Mouse (Mus musculus): ENCODE measurements at regions not wholly inside any gene's neighbourhood (a gene's known extent, or its start where the extent isn't known, plus 50 kb on each side); places are given as distances from the start of the nearest gene placed in this dataset.

GRCm38 (mm10) chr10:44945205-44945725, 121.7 kb upstream of the Prep start:
- peak; percentile 83 for DNase-seq (ENCODE audit: low read depth, low spot score)

GRCm38 (mm10) chr10:44939403-44939802, 127.6 kb upstream of the Prep start:
- no peak for DNase-seq (ENCODE audit: low read depth, low spot score)

GRCm38 (mm10) chr10:44936976-44937500, 130.0 kb upstream of the Prep start:
- no peak for DNase-seq (ENCODE audit: low read depth, low spot score)

- no peak for DNase-seq (ENCODE audit: low read depth, low spot score)
Measured at GRCm38 (mm10) chr10:44930796-44931195, 136.2 kb upstream of the Prep start.

GRCm38 (mm10) chr10:44913751-44914388, 153.1 kb upstream of the Prep start:
- DNase-seq (ENCODE audit: low read depth, low spot score): no peak

GRCm38 (mm10) chr10:44904520-44904919, 162.5 kb upstream of the Prep start:
- DNase-seq (ENCODE audit: low read depth, low spot score): no peak

GRCm38 (mm10) chr10:44901203-44901602, 165.8 kb upstream of the Prep start:
- DNase-seq (ENCODE audit: low read depth, low spot score): no peak

GRCm38 (mm10) chr10:44892124-44892523, 174.9 kb upstream of the Prep start:
- DNase-seq (ENCODE audit: low read depth, low spot score): peak; percentile 49

- peak; percentile 21 for DNase-seq (ENCODE audit: low read depth, low spot score)
Measured at GRCm38 (mm10) chr10:44887081-44887683, 179.8 kb upstream of the Prep start.

- DNase-seq (ENCODE audit: low read depth, low spot score): no peak
Measured at GRCm38 (mm10) chr10:44881967-44882366, 185.0 kb upstream of the Prep start.

GRCm38 (mm10) chr10:44877076-44877663, 189.8 kb upstream of the Prep start:
- no peak for DNase-seq (ENCODE audit: low read depth, low spot score)

- DNase-seq (ENCODE audit: low read depth, low spot score): no peak
Measured at GRCm38 (mm10) chr10:44873642-44874285, 193.2 kb upstream of the Prep start.

GRCm38 (mm10) chr10:44864191-44864747, 202.7 kb upstream of the Prep start:
- DNase-seq (ENCODE audit: low read depth, low spot score): no peak

GRCm38 (mm10) chr10:44862360-44862674, 204.7 kb upstream of the Prep start:
- no peak for DNase-seq (ENCODE audit: low read depth, low spot score)

GRCm38 (mm10) chr10:44861671-44862359, 205.2 kb upstream of the Prep start:
- DNase-seq (ENCODE audit: low read depth, low spot score): no peak

- DNase-seq (ENCODE audit: low read depth, low spot score): no peak
Measured at GRCm38 (mm10) chr10:44857444-44857843, 209.6 kb upstream of the Prep start.

GRCm38 (mm10) chr10:44854109-44854508, 212.9 kb upstream of the Prep start:
- DNase-seq (ENCODE audit: low read depth, low spot score): no peak

GRCm38 (mm10) chr10:44849016-44849415, 218.0 kb upstream of the Prep start:
- DNase-seq (ENCODE audit: low read depth, low spot score): no peak

- DNase-seq (ENCODE audit: low read depth, low spot score): no peak
Measured at GRCm38 (mm10) chr10:44846765-44847164, 220.2 kb upstream of the Prep start.

- DNase-seq (ENCODE audit: low read depth, low spot score): no peak
Measured at GRCm38 (mm10) chr10:44846149-44846548, 220.9 kb upstream of the Prep start.

GRCm38 (mm10) chr10:44840449-44840848, 226.6 kb upstream of the Prep start:
- DNase-seq (ENCODE audit: low read depth, low spot score): no peak
